Mouse (Mus musculus): Measurements from ENCODE around the gene Ddn. TPM values are rescaled to one million over a fixed set of nuclear protein-coding genes. Genes with fewer than 3 reads are reported as not detected.
A peak's percentile ranks its signal among the peaks of the same experiment; 100 is the strongest.

Ddn gene
- total RNA-seq, 1 experiment from 2014 or later = not detected

DNA sequence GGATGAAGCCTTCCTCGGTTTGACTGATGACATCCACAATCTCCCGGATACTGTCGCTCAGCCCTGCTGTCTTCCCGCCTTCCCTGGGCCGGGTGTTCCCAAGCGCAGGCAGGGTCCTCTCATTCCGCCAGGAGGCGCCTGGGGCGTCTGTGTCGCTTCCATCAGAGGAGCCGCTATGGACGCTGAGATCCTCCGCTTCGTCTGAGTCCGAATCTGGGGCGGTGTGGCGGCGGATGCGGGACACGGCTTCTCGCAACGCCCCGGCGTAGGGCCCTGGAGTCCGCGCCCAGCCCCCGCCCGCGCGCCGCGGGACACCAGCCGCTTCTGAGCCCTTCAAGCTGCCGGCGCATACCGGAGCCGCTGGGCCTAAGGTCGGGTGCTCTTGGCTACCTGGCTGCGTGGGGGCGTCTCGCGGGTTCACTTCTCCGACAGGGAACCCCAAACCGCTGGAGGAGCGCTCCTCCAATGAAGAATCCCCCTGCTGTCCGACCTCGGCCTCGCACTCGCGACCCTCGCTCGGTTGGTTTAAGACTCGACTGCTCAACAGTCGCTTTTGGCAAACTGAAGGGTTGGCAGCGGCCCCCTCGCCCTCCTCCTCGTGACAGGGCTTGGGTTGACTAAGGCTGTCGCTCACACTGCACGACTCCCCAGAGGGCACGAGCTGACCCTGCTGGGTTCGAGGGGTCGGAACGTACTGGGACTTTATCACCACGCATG, 3.8 kb downstream of the Ddn start:
- no peak for ATAC-seq (replicated peaks; ENCODE audit: insufficient number of reproducible peaks, low FRiP score, low TSS enrichment, poor library complexity, severe bottlenecking)

DNA sequence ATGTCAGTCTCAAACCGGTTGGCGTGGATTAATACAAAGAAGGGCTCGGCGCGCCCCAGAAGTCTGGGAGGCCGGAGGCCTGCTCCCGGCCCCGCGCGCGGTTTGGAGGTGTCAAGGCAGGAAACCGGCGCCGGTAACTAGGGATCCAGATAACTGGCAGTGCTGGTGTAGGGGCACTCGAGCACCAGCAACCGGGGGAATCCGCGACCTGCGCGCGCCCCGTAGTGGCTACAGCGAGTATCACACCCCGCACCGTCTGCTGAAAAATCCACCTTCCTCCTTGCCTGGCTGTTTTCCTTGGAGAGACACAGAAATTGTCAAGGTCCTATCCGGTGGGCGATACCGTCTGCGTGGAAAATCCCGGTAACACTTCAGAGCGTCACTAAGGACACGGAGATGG, 5.2 kb downstream of the Ddn start:
- peak; percentile 37 for ATAC-seq (replicated peaks; ENCODE audit: insufficient number of reproducible peaks, low FRiP score, low TSS enrichment, poor library complexity, severe bottlenecking)

DNA sequence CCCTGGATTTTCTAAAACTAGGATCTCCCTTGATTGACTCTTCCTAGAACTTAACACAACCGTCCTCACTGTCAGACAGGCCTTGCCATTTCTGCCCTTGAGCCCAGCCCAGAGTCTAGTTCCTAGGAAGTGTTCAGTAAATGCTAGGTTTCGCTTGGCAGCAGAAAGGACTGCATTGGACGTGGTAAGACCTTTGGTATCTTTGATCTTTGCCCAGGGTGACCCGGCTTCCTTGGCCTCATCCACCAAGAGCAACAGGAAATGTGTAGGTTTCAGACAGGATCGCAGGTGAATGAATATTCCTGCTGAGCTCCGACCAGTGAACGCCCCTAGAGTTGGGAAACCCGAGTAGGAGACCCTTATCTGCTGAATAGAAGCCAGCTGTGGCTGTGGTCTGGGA, 6.4 kb downstream of the Ddn start:
- ATAC-seq (replicated peaks; ENCODE audit: insufficient number of reproducible peaks, low FRiP score, low TSS enrichment, poor library complexity, severe bottlenecking) = no peak

DNA sequence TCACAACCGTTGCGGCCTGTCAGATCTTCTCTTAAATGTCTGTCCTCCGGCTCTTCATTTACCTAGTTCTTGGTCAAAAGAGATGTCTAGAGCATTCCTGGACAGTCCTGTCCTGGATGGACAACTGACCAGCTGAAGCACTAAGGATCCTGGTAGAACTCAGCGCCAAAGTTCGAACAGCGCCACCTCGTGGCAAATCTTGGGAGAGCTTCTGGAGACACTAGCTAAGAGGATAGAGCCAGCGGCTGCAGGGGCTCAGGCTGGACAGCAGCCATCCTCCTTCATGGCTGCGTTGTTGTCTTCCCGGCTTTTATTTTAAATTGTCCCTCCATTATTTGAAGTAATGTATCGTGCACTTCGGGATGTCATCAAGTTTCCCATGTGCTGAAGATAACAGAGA, 9.9 kb downstream of the Ddn start:
- ATAC-seq (replicated peaks; ENCODE audit: insufficient number of reproducible peaks, low FRiP score, low TSS enrichment, poor library complexity, severe bottlenecking) = peak; percentile 61; the same call in 1 of the 2 replicates

DNA sequence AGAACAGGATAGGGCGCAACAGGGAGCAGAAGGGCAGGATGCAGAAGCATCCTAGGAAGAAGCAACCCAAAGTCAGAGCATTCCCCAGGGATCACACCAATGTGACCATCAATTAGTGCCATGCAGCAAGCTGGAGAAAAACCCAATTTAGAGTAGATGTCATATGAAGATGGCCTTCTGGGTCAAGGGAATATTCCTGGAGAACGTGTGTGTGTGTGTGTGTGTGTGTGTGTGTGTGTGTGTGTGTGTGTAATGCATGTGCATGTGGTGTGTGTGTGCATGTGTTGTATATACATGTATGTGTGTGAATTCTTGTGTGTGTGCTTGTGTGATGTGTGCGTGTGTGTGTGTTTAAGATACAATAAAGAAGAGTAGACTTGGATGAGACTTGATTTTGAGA, 10.4 kb downstream of the Ddn start:
- no peak for ATAC-seq (replicated peaks; ENCODE audit: insufficient number of reproducible peaks, low FRiP score, low TSS enrichment, poor library complexity, severe bottlenecking)

DNA sequence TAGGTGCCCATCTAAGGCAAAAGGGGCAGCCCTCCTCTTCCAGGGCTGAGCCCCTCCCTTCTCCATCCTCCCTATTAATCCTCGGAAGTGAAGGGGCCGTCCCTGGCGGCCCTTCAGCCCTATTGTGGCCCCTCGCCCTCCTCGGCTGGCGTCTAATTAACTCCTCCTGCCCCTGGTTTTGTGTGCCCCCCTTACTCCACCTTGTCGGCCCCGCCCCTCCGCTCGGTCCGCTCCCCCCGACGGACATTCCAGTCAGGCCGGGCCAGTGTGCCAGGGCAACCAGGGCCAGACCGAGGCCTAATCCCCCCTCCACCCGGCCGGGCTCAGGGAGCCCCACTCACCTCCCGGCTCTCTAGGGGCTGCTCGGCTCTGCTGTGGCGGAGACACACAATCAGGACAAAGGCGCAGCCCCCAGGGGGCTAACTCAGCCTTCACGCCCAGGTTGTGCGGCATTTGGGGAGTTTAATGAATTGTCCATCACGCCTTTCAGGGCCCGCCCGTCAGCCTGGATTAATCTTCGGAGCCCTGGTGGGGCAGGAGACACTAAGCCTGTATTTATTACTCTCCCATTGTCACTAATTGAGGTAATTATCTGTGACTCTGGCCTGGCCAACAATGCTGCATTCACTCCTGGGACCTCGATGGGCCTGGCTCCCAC, 11.3 kb downstream of the Ddn start:
- no peak for ATAC-seq (replicated peaks; ENCODE audit: insufficient number of reproducible peaks, low FRiP score, low TSS enrichment, poor library complexity, severe bottlenecking)

DNA sequence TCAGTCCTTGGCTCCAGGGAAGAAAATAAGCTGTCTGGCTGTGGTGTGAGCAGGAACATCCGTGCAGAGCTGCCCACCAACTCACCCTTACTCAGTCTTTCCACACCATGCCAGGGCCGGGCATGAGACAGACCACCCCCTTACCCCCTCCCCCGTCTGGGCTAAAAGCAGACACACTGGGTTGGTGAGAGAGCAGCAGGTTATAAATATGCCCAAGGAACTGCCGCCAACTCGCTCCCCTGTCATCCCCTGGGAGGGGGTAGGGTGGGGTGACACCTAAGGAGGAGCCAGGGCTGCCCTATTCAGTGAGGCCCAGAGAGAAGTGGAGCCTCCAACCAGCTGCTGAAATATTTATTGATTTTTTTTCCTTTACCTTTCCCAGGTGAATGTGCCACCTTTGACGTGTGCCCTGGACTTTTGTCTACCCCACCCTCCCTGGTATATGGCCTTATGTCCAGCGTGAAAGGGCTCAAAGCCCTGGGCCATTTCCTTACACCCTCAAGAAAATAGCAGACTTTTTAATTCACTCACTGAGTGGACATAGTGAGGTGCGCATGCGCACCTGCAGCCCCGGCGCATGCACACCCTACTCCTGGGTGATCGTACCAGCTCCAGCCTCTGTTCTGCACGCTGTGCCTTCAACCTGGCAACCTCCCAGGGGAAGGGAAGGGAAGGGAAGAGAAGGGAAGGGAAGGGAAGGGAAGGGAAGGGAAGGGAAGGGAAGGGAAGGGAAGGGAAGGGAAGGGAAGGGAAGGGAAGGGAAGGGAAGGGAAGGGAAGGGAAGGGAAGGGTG, 12.3 kb downstream of the Ddn start:
- ATAC-seq (replicated peaks; ENCODE audit: insufficient number of reproducible peaks, low FRiP score, low TSS enrichment, poor library complexity, severe bottlenecking) = no peak

DNA sequence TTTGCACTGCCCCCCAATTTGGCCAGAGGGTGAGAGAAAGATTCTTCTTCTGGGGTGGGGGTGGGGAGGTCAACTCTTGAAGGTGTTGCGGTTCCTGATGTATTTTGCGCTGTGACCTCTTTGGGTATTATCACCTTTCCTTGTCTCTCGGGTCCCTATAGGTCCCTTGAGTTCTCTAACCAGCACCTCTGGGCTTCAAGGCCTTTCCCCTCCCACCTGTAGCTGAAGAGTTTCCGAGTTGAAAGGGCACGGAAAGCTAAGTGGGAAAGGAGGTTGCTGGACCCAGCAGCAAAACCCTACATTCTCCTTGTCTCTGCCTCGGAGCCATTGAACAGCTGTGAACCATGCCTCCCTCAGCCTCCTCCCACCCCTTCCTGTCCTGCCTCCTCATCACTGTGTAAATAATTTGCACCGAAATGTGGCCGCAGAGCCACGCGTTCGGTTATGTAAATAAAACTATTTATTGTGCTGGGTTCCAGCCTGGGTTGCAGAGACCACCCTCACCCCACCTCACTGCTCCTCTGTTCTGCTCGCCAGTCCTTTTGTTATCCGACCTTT, 16.1 kb downstream of the Ddn start:
- ATAC-seq (replicated peaks; ENCODE audit: insufficient number of reproducible peaks, low FRiP score, low TSS enrichment, poor library complexity, severe bottlenecking) = no peak

DNA sequence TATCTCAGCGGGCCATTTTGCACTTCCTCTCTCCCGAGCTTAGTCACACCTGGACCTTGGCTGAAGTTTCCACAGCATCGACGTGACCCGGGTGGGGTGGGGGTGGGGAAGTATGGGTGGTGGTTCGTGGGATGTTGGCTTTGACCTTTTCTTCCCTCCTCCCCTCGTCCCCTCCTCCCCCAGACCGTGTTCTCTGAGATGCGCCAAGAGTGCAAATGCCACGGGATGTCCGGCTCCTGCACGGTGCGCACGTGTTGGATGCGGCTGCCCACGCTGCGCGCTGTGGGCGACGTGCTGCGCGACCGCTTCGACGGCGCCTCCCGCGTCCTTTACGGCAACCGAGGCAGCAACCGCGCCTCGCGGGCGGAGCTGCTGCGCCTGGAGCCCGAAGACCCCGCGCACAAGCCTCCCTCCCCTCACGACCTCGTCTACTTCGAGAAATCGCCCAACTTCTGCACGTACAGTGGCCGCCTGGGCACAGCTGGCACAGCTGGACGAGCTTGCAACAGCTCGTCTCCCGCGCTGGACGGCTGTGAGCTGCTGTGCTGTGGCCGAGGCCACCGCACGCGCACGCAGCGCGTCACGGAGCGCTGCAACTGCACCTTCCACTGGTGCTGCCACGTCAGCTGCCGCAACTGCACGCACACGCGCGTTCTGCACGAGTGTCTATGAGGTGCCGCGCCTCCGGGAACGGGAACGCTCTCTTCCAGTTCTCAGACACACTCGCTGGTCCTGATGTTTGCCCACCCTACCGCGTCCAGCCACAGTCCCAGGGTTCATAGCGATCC, 16.9 kb downstream of the Ddn start:
- ATAC-seq (replicated peaks; ENCODE audit: insufficient number of reproducible peaks, low FRiP score, low TSS enrichment, poor library complexity, severe bottlenecking) = no peak

DNA sequence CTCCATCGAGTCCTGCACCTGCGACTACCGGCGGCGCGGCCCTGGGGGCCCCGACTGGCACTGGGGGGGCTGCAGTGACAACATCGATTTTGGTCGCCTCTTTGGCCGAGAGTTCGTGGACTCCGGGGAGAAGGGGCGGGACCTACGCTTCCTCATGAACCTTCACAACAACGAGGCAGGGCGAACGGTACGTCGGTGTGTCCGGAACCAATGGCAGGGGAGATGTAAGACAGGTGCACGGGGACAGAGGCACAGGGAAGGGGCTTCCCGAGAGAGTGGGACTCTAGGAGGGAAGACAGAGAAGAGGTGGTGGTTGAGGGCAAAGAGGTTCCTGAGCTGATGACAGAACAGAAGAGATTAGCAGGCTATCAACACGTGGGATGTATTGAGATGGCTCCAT, 17.5 kb downstream of the Ddn start:
- ATAC-seq (replicated peaks; ENCODE audit: insufficient number of reproducible peaks, low FRiP score, low TSS enrichment, poor library complexity, severe bottlenecking) = no peak

DNA sequence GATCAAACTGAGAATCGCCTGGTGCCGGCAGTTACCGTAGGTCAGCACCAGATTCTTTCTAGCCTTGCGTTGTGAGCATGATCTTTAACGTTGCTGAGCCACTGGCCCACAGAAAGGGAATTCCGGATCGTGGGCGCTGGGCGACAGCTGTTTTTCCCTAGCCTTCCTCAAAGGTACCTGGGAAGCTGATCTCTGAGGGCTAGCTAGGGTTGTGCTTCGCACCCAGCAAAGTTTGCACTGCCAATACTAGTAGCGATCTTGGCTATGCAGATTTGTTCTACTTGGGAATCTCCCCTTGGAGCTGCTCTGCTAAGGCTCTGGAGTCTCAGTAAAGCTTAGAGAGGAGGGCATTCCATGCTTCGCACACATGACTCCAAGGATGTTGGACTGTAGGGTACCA, 18.1 kb downstream of the Ddn start:
- ATAC-seq (replicated peaks; ENCODE audit: insufficient number of reproducible peaks, low FRiP score, low TSS enrichment, poor library complexity, severe bottlenecking) = no peak

DNA sequence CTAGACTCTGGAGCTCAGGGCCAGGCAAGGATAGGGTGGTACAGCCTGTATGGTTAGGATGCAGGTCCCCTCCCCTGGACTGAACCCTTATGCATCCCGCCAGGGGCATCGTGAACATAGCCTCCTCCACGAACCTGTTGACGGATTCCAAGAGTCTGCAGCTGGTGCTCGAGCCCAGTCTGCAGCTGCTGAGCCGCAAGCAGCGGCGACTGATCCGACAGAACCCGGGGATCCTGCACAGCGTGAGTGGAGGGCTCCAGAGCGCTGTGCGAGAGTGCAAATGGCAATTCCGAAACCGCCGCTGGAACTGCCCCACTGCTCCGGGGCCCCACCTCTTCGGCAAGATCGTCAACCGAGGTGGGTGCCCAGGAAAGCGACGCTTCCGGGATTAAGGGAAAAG, 18.5 kb downstream of the Ddn start:
- ATAC-seq (replicated peaks; ENCODE audit: insufficient number of reproducible peaks, low FRiP score, low TSS enrichment, poor library complexity, severe bottlenecking) = no peak

DNA sequence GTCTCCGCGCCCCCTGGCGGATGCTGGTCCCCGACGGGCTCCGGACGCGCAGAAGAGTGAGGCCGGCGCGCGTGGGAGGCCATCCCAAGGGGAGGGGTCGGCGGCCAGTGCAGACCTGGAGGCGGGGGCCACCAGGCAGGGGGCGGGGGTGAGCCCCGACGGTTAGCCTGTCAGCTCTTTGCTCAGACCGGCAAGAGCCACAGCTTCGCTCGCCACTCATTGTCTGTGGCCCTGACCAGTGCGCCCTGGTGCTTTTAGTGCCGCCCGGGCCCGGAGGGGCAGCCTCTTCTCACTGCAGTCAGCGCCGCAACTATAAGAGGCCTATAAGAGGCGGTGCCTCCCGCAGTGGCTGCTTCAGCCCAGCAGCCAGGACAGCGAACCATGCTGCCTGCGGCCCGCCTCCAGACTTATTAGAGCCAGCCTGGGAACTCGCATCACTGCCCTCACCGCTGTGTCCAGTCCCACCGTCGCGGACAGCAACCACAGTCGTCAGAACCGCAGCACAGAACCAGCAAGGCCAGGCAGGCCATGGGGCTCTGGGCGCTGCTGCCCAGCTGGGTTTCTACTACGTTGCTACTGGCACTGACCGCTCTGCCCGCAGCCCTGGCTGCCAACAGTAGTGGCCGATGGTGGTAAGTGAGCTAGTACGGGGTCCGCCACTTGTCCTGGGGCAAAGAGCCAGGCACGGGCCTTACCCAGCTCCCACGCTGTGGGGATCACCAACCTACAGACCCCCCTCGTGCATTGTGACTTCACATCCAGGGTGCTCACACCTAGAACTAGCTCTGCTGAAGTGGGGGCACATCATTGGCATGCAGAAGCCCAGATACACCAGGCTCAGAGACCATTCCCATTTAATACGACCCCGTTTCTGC, 19.4 kb downstream of the Ddn start, which contains the start of gene Wnt1:
TSS of gene Wnt1 (plus strand) at position 197 of the 875 bp plus-strand sequence.
- ATAC-seq (replicated peaks; ENCODE audit: insufficient number of reproducible peaks, low FRiP score, low TSS enrichment, poor library complexity, severe bottlenecking) = no peak

DNA sequence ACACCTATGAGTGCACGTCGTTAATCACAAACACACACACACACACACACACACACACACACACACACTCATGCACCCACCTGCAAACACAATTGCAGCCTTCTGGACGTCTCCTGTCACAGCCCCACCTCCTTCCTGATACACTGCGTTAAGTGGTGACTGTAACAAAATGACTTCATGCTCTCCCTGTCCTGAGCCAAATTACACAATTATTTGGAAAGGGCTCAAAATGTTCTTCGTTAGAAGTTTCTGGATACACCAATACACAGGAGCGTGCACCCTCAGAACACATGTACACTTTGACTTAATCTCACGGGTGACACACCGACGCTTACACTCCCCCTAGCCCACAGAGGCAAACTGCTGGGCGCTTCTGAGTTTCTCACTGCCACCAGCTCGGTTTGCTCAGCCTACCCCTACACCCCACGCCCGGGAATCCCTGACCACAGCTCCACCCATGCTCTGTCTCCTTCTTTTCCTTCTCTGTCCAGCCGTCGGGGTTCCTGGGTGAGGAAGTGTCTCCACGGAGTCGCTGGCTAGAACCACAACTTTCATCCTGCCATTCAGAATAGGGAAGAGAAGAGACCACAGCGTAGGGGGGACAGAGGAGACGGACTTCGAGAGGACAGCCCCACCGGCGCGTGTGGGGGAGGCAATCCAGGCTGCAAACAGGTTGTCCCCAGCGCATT, 20.2 kb downstream of the Ddn start:
- no peak for ATAC-seq (replicated peaks; ENCODE audit: insufficient number of reproducible peaks, low FRiP score, low TSS enrichment, poor library complexity, severe bottlenecking)

DNA sequence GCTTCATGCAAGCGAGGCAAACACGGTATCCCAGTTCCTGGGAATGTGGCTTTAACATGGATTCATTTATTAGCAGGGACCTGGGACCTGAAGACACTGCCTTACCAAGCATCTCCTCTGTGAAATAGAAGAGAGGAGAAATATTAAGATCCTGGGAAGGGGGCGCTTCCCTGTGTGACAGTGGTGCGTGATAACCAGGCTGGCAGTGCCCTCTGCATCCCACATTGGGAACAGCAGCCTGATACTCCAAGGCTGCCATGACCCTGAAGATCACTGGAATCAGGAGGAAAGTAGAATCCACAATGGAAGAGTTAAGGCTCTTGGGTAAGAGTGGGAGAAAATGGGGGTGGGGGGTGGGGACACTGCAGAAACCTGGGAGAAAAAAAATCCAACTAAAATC, 21.4 kb downstream of the Ddn start:
- no peak for ATAC-seq (replicated peaks; ENCODE audit: insufficient number of reproducible peaks, low FRiP score, low TSS enrichment, poor library complexity, severe bottlenecking)

DNA sequence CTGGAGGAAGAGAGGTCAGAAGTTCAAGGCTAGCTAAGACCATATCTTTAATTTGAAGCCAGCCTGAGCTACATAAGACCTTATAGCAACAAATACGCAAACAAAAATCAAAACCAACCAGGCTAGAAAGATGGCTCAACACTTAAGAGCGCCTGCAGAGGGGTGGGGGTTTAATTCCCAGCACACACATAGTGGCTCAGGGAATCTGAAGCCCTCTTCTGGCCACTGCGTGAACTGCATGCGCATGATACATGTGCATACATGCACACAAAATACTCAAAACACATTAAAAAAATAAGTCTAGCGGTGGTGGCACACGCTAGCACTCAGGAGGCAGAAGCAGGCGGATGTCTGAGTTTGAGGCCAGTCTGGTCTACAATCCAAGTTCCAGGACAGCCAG, 23.5 kb downstream of the Ddn start:
- ATAC-seq (replicated peaks; ENCODE audit: insufficient number of reproducible peaks, low FRiP score, low TSS enrichment, poor library complexity, severe bottlenecking) = no peak

DNA sequence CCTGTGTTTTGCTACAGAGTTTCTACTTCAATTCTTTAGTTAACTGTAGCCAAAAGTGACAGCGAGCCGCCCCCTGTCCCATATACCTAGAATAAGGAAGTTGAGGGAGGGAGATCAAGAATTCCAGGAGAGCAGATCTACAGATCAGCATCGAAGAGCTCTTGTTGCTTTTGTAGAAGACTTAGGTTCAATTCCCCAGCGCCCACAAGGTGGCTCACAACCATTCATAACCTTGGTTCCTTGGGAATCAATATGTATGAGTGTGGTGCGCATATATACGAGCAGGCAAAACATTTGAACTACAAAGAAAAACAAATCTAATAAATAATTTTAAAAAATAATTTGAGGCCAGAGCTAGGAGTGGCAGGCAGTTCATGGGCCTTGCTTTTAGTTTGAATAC, 28.1 kb downstream of the Ddn start:
- no peak for ATAC-seq (replicated peaks; ENCODE audit: insufficient number of reproducible peaks, low FRiP score, low TSS enrichment, poor library complexity, severe bottlenecking)
